In the genomic region with DNA sequence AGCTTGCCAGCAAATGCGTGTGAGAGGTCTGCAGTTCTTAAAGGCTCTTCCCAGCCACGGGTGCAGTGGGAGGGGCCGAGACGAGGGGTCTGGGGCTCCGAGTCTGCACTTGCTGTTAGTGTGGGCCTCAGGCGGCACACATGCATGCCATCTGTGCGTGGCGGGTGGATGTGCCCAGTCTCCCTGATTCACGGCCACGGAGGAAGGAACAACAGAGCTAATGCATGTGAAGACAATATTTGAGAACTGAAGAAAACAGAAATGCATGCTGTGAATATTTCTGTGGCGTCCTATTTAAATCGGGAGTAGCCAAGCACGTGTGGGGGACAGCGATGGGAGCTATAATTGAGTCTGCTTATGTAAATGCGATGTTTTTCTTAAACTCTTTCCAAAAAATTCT, we compare ENCODE assay signal across 8 mouse cellular contexts.
A peak's percentile ranks its signal among the peaks of the same experiment; 100 is the strongest.
DNase-seq lines count a peak whose midpoint lies in the region; ATAC-seq and TF ChIP-seq lines count a peak whose summit lies in the region.

No protein-coding gene starts in this region.

- 55% methylated on average over 15 of the region's 15 CpGs for WGBS in midbrain, embryonic 13.5 days
- 67% methylated on average over 15 of the region's 15 CpGs for WGBS in midbrain, embryonic 11.5 days
- 26% methylated on average over 15 of the region's 15 CpGs for WGBS in forebrain, postnatal 0 days
- 29% methylated on average over 15 of the region's 15 CpGs for WGBS in limb, embryonic 13.5 days
- WGBS in liver, postnatal 0 days (ENCODE audit: insufficient replicate concordance) = 72% methylated on average over 15 of the region's 15 CpGs

- ATAC-seq in midbrain, embryonic 13.5 days = 0 out of 2 replicates have a peak, but pooled peaks have one; percentile 55
- no peak for ATAC-seq in midbrain, embryonic 11.5 days (ENCODE audit: low FRiP score)
- ATAC-seq in forebrain, postnatal 0 days = peak; percentile 36
- no peak for ATAC-seq in limb, embryonic 13.5 days (ENCODE audit: low FRiP score, low read depth)
- ATAC-seq in liver, postnatal 0 days = no peak

- H3K27ac ChIP-seq in midbrain, embryonic 13.5 days = no peak overlapping the region
- no peak overlapping the region for H3K27ac ChIP-seq in midbrain, embryonic 11.5 days (ENCODE audit: low read depth, low read length)
- no peak overlapping the region for H3K27ac ChIP-seq in forebrain, postnatal 0 days (ENCODE audit: low read depth, low read length)
- no peak overlapping the region for H3K27ac ChIP-seq in limb, embryonic 13.5 days
- H3K27ac ChIP-seq in liver, postnatal 0 days (ENCODE audit: low read depth) = no peak overlapping the region

- H3K4me3 ChIP-seq in midbrain, embryonic 13.5 days (replicated peaks) = no peak overlapping the region
- H3K4me3 ChIP-seq in midbrain, embryonic 11.5 days (ENCODE audit: low read depth, low read length) = no peak overlapping the region
- no peak overlapping the region for H3K4me3 ChIP-seq in forebrain, postnatal 0 days (ENCODE audit: low read depth, low read length)
- no peak overlapping the region for H3K4me3 ChIP-seq in limb, embryonic 13.5 days
- H3K4me3 ChIP-seq in liver, postnatal 0 days (ENCODE audit: low read depth, low read length) = no peak overlapping the region

- TF ChIP-seq CTCF in forebrain, postnatal 0 days (IDR thresholded peaks at IDR 0.05; ENCODE audit: low read depth) = no peak
- TF ChIP-seq CTCF in liver, postnatal 0 days (IDR thresholded peaks at IDR 0.05; ENCODE audit: low read depth) = no peak

- H3K36me3 ChIP-seq in midbrain, embryonic 13.5 days = no peaks in the 10 kb centered on the region
- no peaks in the 10 kb centered on the region for H3K36me3 ChIP-seq in midbrain, embryonic 11.5 days (ENCODE audit: control insufficient read depth, insufficient read depth, low read length)
- no peaks in the 10 kb centered on the region for H3K36me3 ChIP-seq in forebrain, postnatal 0 days (ENCODE audit: insufficient read depth)
- H3K36me3 ChIP-seq in limb, embryonic 13.5 days = no peaks in the 10 kb centered on the region
- no peaks in the 10 kb centered on the region for H3K36me3 ChIP-seq in liver, postnatal 0 days (replicated peaks; ENCODE audit: insufficient read depth, low read length)

- intact Hi-C loops in heart, postnatal 10 days (cut with DNase I) = no loop called here

- DNase-seq in midbrain, embryonic 11.5 days (ENCODE audit: low spot score, missing footprints) = no peak
- DNase-seq in forebrain, postnatal 0 days = no peak
- DNase-seq in right cerebral cortex, postnatal 4 days = peak; percentile 31
- no peak for DNase-seq in gastrocnemius, postnatal 10 days
- DNase-seq in liver, postnatal 0 days = no peak
- DNase-seq in heart, postnatal 10 days = no peak

- no peak overlapping the region for H3K9ac ChIP-seq in midbrain, embryonic 13.5 days (replicated peaks)
- H3K9ac ChIP-seq in midbrain, embryonic 11.5 days (ENCODE audit: low read length) = no peak overlapping the region
- H3K9ac ChIP-seq in forebrain, postnatal 0 days = no peak overlapping the region
- no peak overlapping the region for H3K9ac ChIP-seq in limb, embryonic 13.5 days
- no peak overlapping the region for H3K9ac ChIP-seq in liver, postnatal 0 days (replicated peaks)

- no peaks in the 10 kb centered on the region for H3K4me1 ChIP-seq in midbrain, embryonic 13.5 days (replicated peaks)
- no peaks in the 10 kb centered on the region for H3K4me1 ChIP-seq in midbrain, embryonic 11.5 days (ENCODE audit: control insufficient read depth, insufficient read depth, low read length)
- H3K4me1 ChIP-seq in forebrain, postnatal 0 days (ENCODE audit: insufficient read depth) = no peaks in the 10 kb centered on the region
- H3K4me1 ChIP-seq in limb, embryonic 13.5 days = peaks cover 18% of the 10 kb centered on the region
- no peaks in the 10 kb centered on the region for H3K4me1 ChIP-seq in liver, postnatal 0 days (ENCODE audit: insufficient read depth)

- no peaks in the 10 kb centered on the region for H3K9me3 ChIP-seq in midbrain, embryonic 13.5 days
- H3K9me3 ChIP-seq in midbrain, embryonic 11.5 days (ENCODE audit: control insufficient read depth, low read length) = no peaks in the 10 kb centered on the region
- H3K9me3 ChIP-seq in forebrain, postnatal 0 days (ENCODE audit: low read length) = no peaks in the 10 kb centered on the region
- no peaks in the 10 kb centered on the region for H3K9me3 ChIP-seq in limb, embryonic 13.5 days
- no peaks in the 10 kb centered on the region for H3K9me3 ChIP-seq in liver, postnatal 0 days (ENCODE audit: low read length)

- no peak for TF ChIP-seq EP300 in liver, postnatal 0 days (IDR thresholded peaks at IDR 0.05; ENCODE audit: low read depth)

- no peaks in the 10 kb centered on the region for H3K27me3 ChIP-seq in midbrain, embryonic 13.5 days
- no peaks in the 10 kb centered on the region for H3K27me3 ChIP-seq in midbrain, embryonic 11.5 days (ENCODE audit: control insufficient read depth, insufficient read depth, low read length)
- no peaks in the 10 kb centered on the region for H3K27me3 ChIP-seq in forebrain, postnatal 0 days (ENCODE audit: insufficient read depth, low read length)
- H3K27me3 ChIP-seq in limb, embryonic 13.5 days = no peaks in the 10 kb centered on the region
- H3K27me3 ChIP-seq in liver, postnatal 0 days (ENCODE audit: insufficient read depth, low read length) = no peaks in the 10 kb centered on the region

- no peak overlapping the region for H3K4me2 ChIP-seq in midbrain, embryonic 13.5 days (replicated peaks)
- no peak overlapping the region for H3K4me2 ChIP-seq in midbrain, embryonic 11.5 days
- peak overlapping the region; percentile 17; the same call in 1 of the 2 replicates for H3K4me2 ChIP-seq in forebrain, postnatal 0 days (ENCODE audit: low read depth)
- peak overlapping the region; percentile 52 for H3K4me2 ChIP-seq in limb, embryonic 13.5 days (replicated peaks)
- no peak overlapping the region for H3K4me2 ChIP-seq in liver, postnatal 0 days (ENCODE audit: low read depth, low read length)

Comparison
In these comparisons a context has a peak if more than half of its experiments do, and no peak if none do; other contexts are left out.
1. ATAC-seq: peak in midbrain, embryonic 13.5 days (single experiment) and forebrain, postnatal 0 days (single experiment); none in midbrain, embryonic 11.5 days (single experiment), limb, embryonic 13.5 days (single experiment) and liver, postnatal 0 days (single experiment).
2. H3K4me2 ChIP-seq: peak in forebrain, postnatal 0 days (single experiment) and limb, embryonic 13.5 days (single experiment); none in midbrain, embryonic 13.5 days (single experiment), midbrain, embryonic 11.5 days (single experiment) and liver, postnatal 0 days (single experiment).